Mouse (Mus musculus): ENCODE data around the gene Zic4. TPM values are rescaled to one million over a fixed set of nuclear protein-coding genes. Genes with fewer than 3 reads are reported as not detected.

Zic4 gene
- polyA plus RNA-seq, 1 experiment from 2014 or later = 5.5 TPM

- Histone ChIP-seq H3K36me3 (replicated peaks) (no peaks in the 10 kb centered on the region), H3K9me3 (no peaks in the 10 kb centered on the region), H3K27ac (replicated peaks) (no peak overlapping the region), H3K4me3 (peak overlapping the region; percentile 18; the same call in 1 of the 2 replicates), H3K4me1 (peaks cover 10% of the 10 kb centered on the region), H3K27me3 (replicated peaks; ENCODE audit: low read depth, poor library complexity, severe bottlenecking) (peaks cover 100% of the 10 kb centered on the region)
- peak; percentile 24 for DNase-seq (ENCODE audit: low spot score)
- 5% methylated on average over 4 of the region's 4 CpGs for WGBS
Measured at GRCm38 (mm10) chr9:91384693-91385560, 22.7 kb downstream of the Zic4 start.

GRCm38 (mm10) chr9:91385561-91386430 lies 23.6 kb downstream of the Zic4 start:
- no peaks in the 10 kb centered on the region for H3K9me3 ChIP-seq
- H3K27ac ChIP-seq (replicated peaks) = no peak overlapping the region
- H3K36me3 ChIP-seq (replicated peaks) = no peaks in the 10 kb centered on the region
- peaks cover 10% of the 10 kb centered on the region for H3K4me1 ChIP-seq
- H3K4me3 ChIP-seq = no peak overlapping the region
- H3K27me3 ChIP-seq (replicated peaks; ENCODE audit: low read depth, poor library complexity, severe bottlenecking) = peaks cover 100% of the 10 kb centered on the region
- DNase-seq (ENCODE audit: low spot score) = peak; percentile 29
- 4% methylated on average over 8 of the region's 8 CpGs for WGBS

- H3K9me3 ChIP-seq = no peaks in the 10 kb centered on the region
- peaks cover 7% of the 10 kb centered on the region for H3K4me1 ChIP-seq
- H3K27me3 ChIP-seq (replicated peaks; ENCODE audit: low read depth, poor library complexity, severe bottlenecking) = peaks cover 100% of the 10 kb centered on the region
- no peaks in the 10 kb centered on the region for H3K36me3 ChIP-seq (replicated peaks)
- DNase-seq (ENCODE audit: low spot score) = peak; percentile 53
- H3K27ac ChIP-seq (replicated peaks) = no peak overlapping the region
- WGBS = under 1% methylated on average over 17 of the region's 17 CpGs
- H3K4me3 ChIP-seq = no peak overlapping the region
Measured at GRCm38 (mm10) chr9:91386502-91386890, 24.3 kb downstream of the Zic4 start.

GRCm38 (mm10) chr9:91386891-91387739 lies 24.9 kb downstream of the Zic4 start:
- Histone ChIP-seq H3K4me3 (peak overlapping the region; percentile 18; the same call in 1 of the 2 replicates), H3K36me3 (replicated peaks) (no peaks in the 10 kb centered on the region), H3K27ac (replicated peaks) (no peak overlapping the region), H3K27me3 (replicated peaks; ENCODE audit: low read depth, poor library complexity, severe bottlenecking) (peaks cover 100% of the 10 kb centered on the region), H3K4me1 (peaks cover 3% of the 10 kb centered on the region; the same call in 1 of the 2 replicates), H3K9me3 (no peaks in the 10 kb centered on the region)
- under 1% methylated on average over 31 of the region's 31 CpGs for WGBS
- peak; percentile 50 for DNase-seq (ENCODE audit: low spot score)

GRCm38 (mm10) chr9:91387740-91388080 lies 25.5 kb downstream of the Zic4 start:
- Histone ChIP-seq H3K36me3 (replicated peaks) (no peaks in the 10 kb centered on the region), H3K4me1 (peaks cover 3% of the 10 kb centered on the region; the same call in 1 of the 2 replicates), H3K27me3 (replicated peaks; ENCODE audit: low read depth, poor library complexity, severe bottlenecking) (peaks cover 100% of the 10 kb centered on the region), H3K9me3 (no peaks in the 10 kb centered on the region), H3K4me3 (no peak overlapping the region), H3K27ac (replicated peaks) (no peak overlapping the region)
- WGBS = 2% methylated on average over 5 of the region's 5 CpGs
- peak; percentile 5 for DNase-seq (ENCODE audit: low spot score)

GRCm38 (mm10) chr9:91388173-91388572 lies 26.0 kb downstream of the Zic4 start:
- DNase-seq (ENCODE audit: low spot score) = peak; percentile 28
- Histone ChIP-seq H3K4me3 (no peak overlapping the region), H3K9me3 (no peaks in the 10 kb centered on the region), H3K36me3 (replicated peaks) (no peaks in the 10 kb centered on the region), H3K4me1 (peaks cover 3% of the 10 kb centered on the region; the same call in 1 of the 2 replicates), H3K27me3 (replicated peaks; ENCODE audit: low read depth, poor library complexity, severe bottlenecking) (peaks cover 100% of the 10 kb centered on the region), H3K27ac (replicated peaks) (no peak overlapping the region)
- WGBS = 3% methylated on average over 4 of the region's 4 CpGs

GRCm38 (mm10) chr9:91393376-91394068 lies 31.3 kb downstream of the Zic4 start:
- peaks cover 100% of the 10 kb centered on the region for H3K27me3 ChIP-seq (replicated peaks; ENCODE audit: low read depth, poor library complexity, severe bottlenecking)
- peak; percentile 21 for DNase-seq (ENCODE audit: low spot score)
- no peaks in the 10 kb centered on the region for H3K36me3 ChIP-seq (replicated peaks)

GRCm38 (mm10) chr9:91394211-91394646 lies 32.0 kb downstream of the Zic4 start:
- Histone ChIP-seq H3K4me1 (no peaks in the 10 kb centered on the region), H3K27me3 (replicated peaks; ENCODE audit: low read depth, poor library complexity, severe bottlenecking) (peaks cover 100% of the 10 kb centered on the region), H3K9me3 (no peaks in the 10 kb centered on the region), H3K36me3 (replicated peaks) (no peaks in the 10 kb centered on the region), H3K27ac (replicated peaks) (no peak overlapping the region), H3K4me3 (no peak overlapping the region)
- peak; percentile 52 for DNase-seq (ENCODE audit: low spot score)
- WGBS = under 1% methylated on average over 14 of the region's 14 CpGs

More at GRCm38 (mm10) chr9:91393376-91394068, 31.3 kb downstream of the Zic4 start:
- 3% methylated on average over 8 of the region's 8 CpGs for WGBS
- H3K4me1 ChIP-seq = no peaks in the 10 kb centered on the region
- H3K9me3 ChIP-seq = no peaks in the 10 kb centered on the region
- H3K27ac ChIP-seq (replicated peaks) = no peak overlapping the region
- H3K4me3 ChIP-seq = no peak overlapping the region

GRCm38 (mm10) chr9:91395066-91395772 lies 33.0 kb downstream of the Zic4 start:
- Histone ChIP-seq H3K9me3 (no peaks in the 10 kb centered on the region), H3K4me3 (no peak overlapping the region), H3K4me1 (no peaks in the 10 kb centered on the region), H3K27me3 (replicated peaks; ENCODE audit: low read depth, poor library complexity, severe bottlenecking) (peaks cover 100% of the 10 kb centered on the region), H3K36me3 (replicated peaks) (no peaks in the 10 kb centered on the region), H3K27ac (replicated peaks) (no peak overlapping the region)
- WGBS = 7% methylated on average over 14 of the region's 14 CpGs
- DNase-seq (ENCODE audit: low spot score) = peak; percentile 23

GRCm38 (mm10) chr9:91399976-91400375 lies 37.8 kb downstream of the Zic4 start:
- Histone ChIP-seq H3K4me3 (no peak overlapping the region), H3K27ac (replicated peaks) (no peak overlapping the region), H3K9me3 (no peaks in the 10 kb centered on the region), H3K27me3 (replicated peaks; ENCODE audit: low read depth, poor library complexity, severe bottlenecking) (peaks cover 100% of the 10 kb centered on the region), H3K4me1 (no peaks in the 10 kb centered on the region), H3K36me3 (replicated peaks) (no peaks in the 10 kb centered on the region)
- WGBS = 10% methylated on average over 7 of the region's 7 CpGs
- peak; percentile 15 for DNase-seq (ENCODE audit: low spot score)

- Histone ChIP-seq H3K4me3 (no peak overlapping the region), H3K27ac (replicated peaks) (no peak overlapping the region), H3K36me3 (replicated peaks) (no peaks in the 10 kb centered on the region), H3K27me3 (replicated peaks; ENCODE audit: low read depth, poor library complexity, severe bottlenecking) (peaks cover 100% of the 10 kb centered on the region), H3K4me1 (no peaks in the 10 kb centered on the region), H3K9me3 (no peaks in the 10 kb centered on the region)
- DNase-seq (ENCODE audit: low spot score) = no peak
- WGBS = 6% methylated on average over 8 of the region's 8 CpGs
Measured at GRCm38 (mm10) chr9:91400482-91401093, 38.4 kb downstream of the Zic4 start.

Data from embryonic facial prominence, embryonic 10.5 days (tissue).